Mouse (Mus musculus): ENCODE results near the gene Sel1l.

The Sel1l gene

DNA sequence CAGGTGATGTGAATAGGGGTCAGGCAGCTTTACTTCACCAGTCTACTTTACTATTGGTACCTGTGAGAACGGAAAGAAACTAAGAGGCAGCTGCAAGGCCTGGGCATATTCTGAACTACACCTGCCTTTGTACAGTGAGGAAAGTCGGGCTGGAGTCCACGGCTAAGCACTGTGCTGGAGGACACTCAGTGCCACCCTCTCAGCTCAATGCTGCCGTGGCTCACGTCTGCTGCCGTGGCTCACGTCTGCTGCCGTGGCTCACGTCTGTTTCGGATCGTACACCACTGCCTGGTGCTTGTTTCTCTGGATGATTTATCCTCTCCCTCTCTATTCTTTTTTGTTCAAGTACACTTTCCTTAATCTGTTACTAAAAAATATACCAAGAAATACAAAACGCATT, 28.5 kb downstream of the Sel1l start:
- in situ Hi-C loops (cut with MboI; ENCODE audit: unreplicated experiment in 2 of 2) = no loop called here

DNA sequence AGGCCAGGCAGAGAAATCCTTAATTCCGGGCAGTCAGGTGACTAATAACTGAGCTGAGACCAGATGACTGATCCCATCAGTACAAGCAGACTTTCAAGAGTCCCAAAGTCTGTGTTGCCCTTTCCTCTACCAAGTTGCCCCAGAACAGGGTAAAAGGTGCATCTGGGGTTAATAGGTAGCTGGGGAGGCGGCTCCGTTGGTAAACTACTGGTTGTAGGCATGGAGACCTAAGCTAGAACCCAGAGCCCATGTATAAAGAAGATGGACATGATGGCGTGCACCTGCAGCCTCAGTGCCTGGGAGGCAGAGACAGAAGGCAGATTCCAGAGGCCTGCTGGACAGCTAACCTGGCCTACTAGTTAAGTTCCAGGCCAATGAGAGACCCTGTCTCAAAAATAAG, 30.2 kb downstream of the Sel1l start:
- in situ Hi-C loops (cut with MboI; ENCODE audit: unreplicated experiment in 2 of 2) = no loop called here

DNA sequence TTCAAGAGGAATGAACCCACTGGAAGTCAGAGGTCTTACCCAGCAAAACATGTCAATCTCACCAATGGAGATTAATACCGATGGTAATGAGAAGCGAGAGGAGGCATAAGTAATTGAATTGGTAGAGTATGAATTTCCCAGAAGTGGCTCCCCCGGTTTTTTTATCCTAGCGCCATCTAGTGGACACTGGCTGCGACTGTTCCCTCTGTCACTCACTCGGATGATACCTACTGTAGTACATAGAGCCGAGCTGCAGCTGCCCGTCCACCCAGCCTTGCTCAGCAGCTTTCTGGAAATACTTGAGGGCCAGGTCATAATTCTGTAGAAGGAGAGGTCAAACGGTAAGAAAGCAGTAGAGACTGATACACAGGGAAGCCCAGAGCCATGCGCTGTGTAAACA, 33.0 kb downstream of the Sel1l start:
- in situ Hi-C loops (cut with MboI; ENCODE audit: unreplicated experiment in 2 of 2) = no loop called here

DNA sequence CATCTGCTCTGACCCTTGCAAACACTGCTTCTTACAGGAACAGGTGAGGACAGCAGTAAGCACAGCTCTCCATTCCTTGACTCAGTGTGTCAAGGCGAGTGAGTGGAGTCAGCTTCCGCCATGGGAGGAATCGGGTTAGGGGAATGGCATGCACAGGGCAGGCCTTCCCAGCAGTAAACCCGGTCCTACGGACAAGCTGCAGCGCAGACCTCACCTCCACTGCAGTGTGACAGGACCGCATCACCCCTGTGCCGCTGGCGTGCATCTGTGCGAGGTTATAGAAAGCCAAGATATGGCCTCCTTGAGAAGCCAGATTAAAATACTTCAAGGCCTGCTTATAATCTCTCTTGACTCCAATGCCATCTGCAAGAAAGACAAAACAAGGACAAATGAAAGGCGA, 33.4 kb downstream of the Sel1l start:
- in situ Hi-C loops (cut with MboI; ENCODE audit: unreplicated experiment in 2 of 2) = no loop called here

DNA sequence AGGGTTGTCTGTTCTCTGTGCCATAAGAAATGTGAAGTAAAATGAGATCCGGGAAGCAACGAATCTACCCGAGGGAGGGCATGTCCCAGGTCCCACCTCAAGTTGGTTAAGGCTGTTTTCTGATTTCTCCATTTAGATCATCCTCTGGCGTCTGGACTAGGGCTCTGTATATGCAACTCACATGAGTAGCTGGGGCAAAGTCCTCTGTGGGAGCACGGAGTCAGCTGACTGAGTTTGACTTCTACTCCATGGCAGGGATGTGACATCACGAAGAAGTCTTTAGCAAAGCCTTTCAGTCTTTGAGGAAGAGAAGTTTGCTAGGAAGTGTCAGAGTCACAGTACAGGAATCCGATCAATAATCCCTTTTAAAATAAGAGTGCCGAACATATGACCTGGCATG, 40.0 kb downstream of the Sel1l start:
- in situ Hi-C loops (cut with MboI; ENCODE audit: unreplicated experiment in 2 of 2) = no loop called here

DNA sequence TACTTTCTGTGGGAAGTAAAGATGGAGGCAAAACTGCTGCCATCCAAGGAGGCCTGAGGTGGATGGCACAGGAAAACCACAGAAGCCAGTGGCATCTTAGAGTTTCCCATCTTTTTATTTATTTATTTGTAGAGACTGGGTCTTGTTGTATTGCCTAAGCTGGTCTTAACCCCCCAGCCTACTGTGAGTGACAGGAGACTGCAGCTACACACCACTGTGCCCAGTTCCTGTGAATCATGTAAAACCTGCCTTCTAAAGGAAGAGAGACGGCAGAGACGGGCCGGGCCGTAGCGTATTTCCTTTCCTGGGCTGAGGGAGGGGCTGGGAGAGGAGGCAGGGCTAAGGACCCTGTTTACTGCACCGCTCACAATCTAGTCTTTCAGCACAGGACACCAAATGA, 41.2 kb downstream of the Sel1l start:
- in situ Hi-C loops (cut with MboI; ENCODE audit: unreplicated experiment in 2 of 2) = no loop called here

DNA sequence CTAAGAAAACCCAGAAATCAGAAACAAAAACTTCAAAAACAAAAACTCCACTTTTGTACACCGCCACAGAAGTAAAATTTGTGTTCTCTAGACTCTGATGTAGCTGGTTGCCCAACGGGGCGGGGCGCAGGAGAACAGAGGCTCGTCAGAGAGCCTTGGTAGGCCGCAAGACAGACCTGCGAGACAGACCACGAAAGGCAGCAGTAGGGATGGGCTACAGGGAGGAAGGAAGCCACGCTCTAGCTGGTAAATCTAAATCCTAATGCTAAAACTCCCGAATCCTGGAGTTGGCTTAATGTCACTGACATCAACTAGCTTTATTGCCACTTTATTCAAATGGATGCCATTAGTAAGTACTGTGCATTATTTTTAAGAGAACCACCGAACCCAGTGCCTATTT, 41.9 kb downstream of the Sel1l start:
- in situ Hi-C loops (cut with MboI; ENCODE audit: unreplicated experiment in 2 of 2) = no loop called here

DNA sequence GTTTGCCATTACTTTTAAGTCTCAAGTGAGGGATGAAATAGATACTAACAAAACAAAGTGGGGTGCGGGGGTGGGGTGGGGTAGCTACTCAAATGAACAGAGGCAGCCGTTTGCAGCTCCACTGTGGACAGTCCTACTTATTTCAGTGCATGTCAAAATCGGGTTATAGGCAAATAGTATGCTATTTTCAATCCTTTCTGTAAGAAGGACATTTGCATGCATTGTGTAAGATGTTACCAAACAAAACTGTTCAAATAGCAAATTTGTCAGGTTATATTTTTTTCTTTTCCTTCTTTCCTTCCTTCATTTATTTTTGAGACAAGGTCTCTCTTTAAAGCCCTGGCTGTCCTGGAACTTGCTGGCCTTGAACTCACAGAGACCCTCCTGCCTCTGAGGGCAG, 44.7 kb downstream of the Sel1l start:
- in situ Hi-C loops (cut with MboI; ENCODE audit: unreplicated experiment in 2 of 2) = no loop called here

DNA sequence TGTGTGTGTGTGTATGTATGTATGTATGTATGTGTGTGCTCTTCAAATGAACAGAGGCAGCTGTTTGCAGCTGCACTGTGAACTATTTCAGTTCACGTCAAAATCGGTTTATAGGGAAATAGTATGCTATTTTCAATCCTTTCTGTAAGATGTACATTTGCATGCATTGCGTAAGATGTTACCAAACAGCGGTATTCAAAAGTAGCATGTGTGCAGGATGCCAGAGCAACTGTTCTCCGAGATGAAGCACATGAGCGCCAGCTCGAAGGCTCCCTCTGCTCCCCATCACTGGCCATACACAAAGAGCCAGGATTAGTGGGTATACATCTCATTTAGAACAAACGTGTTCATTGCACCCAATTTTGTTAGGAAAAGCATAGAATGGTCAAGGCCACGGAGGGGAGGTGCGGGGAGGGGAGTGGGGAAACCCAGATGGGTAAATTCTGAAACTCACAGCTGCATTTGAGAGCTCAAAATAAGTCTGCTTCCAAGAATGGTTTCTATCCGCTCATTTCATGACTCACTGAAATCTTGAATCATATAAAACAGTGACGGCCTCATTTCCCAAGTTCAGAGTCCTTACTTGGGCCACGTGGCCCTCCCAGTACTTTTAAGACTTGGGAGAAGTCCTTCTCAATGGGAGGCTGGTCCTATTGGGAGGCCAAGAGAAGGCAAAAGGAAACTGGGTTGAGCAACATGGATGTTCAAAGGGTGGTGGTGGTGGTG, 45.6 kb downstream of the Sel1l start:
- in situ Hi-C loops (cut with MboI; ENCODE audit: unreplicated experiment in 2 of 2) = no loop called here

DNA sequence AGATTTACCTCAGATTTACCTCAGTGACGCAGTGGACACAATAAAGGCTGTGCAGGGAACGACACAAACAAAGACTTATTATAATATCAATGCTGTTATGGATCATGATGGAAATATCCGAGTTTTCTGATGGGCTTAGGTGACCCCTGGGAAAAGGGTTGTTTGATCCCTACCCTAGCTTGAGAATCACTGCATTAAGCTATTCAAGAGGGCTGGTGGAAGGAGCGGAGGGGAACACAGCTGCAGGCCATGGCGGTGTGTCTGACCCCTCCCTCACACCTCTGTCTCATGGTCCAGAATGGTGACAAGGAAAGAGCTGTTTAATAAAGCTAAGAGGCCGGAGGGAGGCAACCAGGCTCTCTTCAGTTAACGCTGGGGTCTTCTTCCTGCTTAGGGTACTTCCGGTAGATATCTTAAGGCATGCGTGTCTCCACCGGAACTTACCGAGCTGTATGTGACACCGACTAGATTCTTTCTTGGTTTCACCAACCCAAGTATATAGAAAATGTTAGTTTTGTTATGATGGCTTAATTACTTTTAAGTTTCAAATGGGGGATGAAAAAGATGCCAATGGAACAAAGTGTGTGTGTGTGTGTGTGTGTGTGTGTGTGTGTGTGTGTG, 46.3 kb downstream of the Sel1l start:
- in situ Hi-C loops (cut with MboI; ENCODE audit: unreplicated experiment in 2 of 2) = no loop called here

DNA sequence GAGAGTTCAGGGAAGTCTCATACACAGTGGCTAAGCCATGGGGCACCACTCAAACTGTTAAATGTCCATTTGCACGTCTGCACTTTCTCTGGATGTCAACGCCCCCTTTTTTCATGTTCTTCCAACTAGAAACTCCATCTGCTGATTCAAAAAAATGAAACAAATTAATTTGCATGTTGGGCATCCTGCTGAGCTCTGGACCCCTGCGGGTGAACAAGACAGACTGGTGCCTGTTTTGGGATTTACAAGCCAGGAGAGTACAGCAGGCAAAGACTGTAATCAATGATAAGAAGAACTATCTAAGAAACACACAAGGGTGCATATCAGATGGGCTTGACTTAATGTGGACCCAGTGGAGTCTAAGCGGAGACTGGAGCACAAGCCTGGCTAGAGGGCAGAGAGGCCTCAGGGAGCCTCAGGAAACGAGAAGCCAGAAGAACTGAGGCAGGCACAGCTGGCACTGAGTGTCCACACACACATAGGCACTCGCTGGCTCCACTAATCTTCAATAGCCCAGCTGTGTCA, 48.0 kb downstream of the Sel1l start:
- in situ Hi-C loops (cut with MboI; ENCODE audit: unreplicated experiment in 2 of 2) = no loop called here

DNA sequence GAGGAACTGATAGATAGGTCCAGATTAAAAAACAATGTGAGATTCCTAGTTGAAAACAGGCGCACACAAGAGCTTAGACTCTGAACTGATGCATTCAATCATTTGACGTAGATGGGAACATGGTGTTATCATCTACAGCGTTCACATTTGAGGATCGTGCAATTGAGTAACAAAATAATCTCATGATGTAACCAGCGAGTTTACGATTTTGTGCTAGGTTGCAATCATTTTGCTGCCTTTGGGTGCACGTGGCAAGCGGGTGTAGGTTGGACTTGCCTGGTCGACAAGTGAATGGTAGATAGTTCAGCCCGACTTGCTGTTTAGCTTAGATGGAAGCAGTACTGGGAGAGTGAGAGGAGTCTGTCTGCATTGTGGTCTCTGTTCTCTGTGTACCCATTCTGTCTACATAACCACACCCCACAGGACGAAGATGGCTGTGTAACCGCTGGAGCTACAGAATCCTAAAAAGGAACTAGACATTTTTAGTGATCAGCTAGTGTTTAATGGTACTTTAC, 49.1 kb downstream of the Sel1l start:
- in situ Hi-C loops (cut with MboI; ENCODE audit: unreplicated experiment in 2 of 2) = loop anchor here (10.0 to 25.0 kb wide), 2 partner anchors 388 to 405 kb away; no protein-coding TSS in a partner anchor

DNA sequence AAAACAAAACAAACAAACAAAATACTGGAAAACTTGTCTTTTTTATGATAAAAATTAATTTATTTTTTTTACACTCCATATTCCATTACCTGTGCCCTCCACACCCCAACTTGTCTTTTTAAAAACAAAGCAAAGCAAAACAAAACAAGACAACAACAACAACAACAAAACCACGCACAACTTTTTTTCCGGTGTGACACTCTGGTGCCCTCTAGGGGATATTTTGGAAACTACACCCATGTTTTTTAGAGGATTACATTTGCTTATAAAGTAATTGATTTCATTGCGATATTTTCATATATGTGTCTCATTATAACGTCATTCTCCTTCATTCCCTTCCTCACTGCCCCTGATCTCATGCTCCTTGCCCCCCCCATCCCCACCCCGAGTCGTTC, 49.6 kb downstream of the Sel1l start:
- in situ Hi-C loops (cut with MboI; ENCODE audit: unreplicated experiment in 2 of 2) = loop anchor here (10.0 to 25.0 kb wide), 2 partner anchors 387 to 405 kb away; no protein-coding TSS in a partner anchor

DNA sequence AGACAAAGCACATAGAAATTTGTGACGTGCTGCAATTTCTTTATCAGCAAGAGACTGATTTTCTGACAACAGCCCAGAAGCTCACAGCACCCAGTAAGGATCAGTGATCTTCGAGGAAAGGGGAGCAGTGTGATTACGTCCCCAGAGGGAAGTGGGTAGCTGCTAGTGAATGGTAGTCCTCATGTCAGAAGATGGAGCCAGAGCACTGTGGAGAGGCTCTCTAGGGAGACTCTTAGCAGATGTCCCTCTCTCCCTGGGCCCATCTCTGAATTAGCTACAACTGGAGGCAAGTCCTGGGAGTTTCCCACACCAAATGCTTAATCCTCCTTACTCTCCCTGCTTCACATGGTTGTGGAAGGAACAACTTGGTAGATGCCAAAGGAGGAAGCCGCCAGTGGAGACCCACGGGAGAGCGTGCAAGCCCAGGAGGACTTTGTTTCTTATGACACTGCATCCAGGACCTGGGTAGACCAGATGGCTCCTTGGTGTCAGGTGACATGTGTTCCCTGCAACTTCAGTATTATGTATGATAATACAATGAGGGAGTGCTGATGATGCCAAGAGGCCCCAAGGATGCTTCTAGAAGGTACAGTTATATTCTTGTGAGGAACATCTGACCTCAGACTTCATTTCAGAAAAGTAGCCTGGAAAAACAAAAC, 50.1 kb downstream of the Sel1l start:
- in situ Hi-C loops (cut with MboI; ENCODE audit: unreplicated experiment in 2 of 2) = loop anchor here (10.0 to 25.0 kb wide), 2 partner anchors 387 to 404 kb away; no protein-coding TSS in a partner anchor

DNA sequence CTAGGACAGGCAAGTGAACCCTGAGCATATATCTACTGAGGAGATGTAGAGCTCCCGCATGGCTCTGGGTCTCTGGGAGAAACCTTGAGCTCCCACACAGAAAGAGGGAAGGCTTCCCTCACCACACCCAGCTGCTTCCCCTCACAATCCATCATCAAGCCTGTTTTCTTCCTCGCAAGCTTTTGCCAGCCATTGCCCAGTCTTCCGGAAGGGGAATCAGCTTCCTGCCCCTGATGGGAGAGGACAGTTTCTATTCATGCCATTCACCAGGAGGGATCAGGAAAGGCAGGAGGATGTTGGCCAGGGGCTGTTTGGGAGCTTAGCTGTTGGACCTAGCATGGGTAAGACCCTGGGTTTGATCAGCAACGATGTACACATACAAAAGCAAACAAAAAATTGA, 52.2 kb downstream of the Sel1l start:
- in situ Hi-C loops (cut with MboI; ENCODE audit: unreplicated experiment in 2 of 2) = loop anchor here (10.0 to 25.0 kb wide), 2 partner anchors 384 to 402 kb away; no protein-coding TSS in a partner anchor

DNA sequence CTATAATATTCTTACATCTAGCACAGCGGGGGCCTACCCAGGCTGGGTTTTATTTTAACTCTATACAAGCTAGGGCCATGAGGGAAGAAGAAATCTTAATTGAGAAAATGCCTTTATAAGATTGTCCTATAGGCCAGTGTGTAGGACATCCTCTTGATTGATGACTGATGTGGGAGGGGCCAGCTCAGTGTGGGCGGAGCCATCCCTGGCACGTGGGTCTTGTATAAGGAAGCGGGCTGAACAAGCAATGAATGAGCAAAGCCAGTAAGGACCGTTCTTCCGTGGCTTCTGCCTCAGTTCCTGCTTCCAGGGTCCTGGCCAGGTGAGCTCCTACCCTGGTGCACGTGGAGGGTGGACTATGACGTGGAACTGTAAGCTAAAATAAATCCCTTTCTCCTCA, 55.7 kb downstream of the Sel1l start:
- in situ Hi-C loops (cut with MboI; ENCODE audit: unreplicated experiment in 2 of 2) = loop anchor here (5.0 to 25.0 kb wide), 3 partner anchors 171 to 398 kb away; no protein-coding TSS in a partner anchor

DNA sequence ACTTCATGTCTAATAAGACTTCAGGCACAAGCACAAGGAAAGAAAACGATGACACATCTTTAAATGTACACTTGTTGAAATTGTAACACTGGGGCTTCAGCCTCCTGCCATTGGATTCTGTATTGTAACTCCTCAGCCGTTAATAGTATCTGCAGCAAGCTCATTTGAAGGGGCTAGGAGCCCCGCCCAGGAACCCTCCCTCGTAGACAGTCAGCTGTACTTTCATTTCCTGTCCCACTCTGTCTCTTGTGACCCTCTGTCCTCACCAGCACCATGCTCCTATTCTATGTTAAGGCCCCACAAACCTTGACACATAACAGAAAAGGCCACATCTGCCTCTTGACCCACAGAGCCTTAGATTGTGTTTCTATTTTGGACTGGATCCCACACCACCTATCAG, 57.1 kb downstream of the Sel1l start:
- in situ Hi-C loops (cut with MboI; ENCODE audit: unreplicated experiment in 2 of 2) = loop anchor here (5.0 to 25.0 kb wide), 3 partner anchors 170 to 397 kb away; no protein-coding TSS in a partner anchor

DNA sequence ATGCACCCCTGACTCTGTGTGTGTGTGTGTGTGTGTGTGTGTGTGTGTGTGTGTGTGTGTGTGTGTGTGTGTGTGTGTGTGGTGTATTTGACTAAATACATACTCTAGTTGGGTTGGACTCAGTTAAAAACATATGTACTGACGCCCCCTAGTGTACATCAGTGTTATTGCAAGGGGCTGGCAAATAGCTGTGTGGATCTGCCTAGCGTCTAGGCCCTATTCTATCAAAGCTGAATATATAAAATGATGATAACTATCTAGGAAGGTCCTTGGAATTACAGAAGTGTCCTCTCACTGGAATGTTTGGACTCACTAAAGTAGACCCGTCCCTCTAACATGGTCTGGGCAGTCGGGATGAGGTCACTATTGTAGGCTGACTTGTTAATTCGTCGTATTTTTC, 59.2 kb downstream of the Sel1l start:
- in situ Hi-C loops (cut with MboI; ENCODE audit: unreplicated experiment in 2 of 2) = loop anchor here (5.0 to 25.0 kb wide), 5 partner anchors 142 to 395 kb away; no protein-coding TSS in a partner anchor

DNA sequence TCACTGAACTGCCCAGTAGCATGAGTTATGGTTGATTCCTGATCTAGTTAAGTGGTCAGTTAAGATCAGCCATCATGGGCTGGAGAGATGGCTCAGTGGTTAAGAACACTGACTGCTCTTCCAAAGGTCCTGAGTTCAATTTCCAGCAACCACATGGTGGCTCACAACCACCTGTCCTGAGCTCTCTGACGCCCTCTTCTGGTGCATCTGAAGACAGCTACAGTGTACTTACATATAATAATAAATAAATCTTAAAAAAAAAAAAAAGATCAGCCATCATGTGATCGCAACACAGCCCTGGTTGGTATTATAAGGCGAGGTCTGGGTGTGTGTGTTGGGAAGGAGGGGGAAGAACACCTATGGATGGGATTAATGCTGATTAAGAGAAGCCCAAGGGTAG, 60.5 kb downstream of the Sel1l start:
- in situ Hi-C loops (cut with MboI; ENCODE audit: unreplicated experiment in 2 of 2) = loop anchor here (5.0 to 25.0 kb wide), 3 partner anchors 141 to 376 kb away; no protein-coding TSS in a partner anchor

DNA sequence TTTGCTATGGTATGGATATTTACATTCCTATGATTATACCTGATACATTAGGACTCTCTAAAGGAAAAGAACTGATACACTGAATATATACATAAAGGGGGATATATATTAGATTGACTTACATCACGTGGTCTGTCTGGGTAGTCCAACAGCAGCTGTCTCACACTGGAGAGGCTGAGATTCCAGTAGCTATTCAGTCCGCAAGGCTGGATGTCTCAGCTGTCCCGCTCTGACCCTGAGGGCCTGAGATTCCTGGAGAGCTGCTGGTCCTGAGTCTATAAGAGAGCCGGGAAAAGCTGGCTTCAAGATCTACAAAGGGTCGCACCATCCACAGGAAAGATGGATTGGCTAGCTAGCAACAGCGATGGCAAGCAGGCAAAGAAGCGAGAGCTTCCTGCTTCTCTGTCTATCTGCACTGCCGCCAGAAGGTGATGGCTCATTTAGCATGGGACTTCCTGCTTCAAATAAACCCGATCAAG, 61.0 kb downstream of the Sel1l start, which contains the start of gene Ston2:
Ston2 (minus strand) TSS at position 429 of the 479 bp plus-strand sequence.
- in situ Hi-C loops (cut with MboI; ENCODE audit: unreplicated experiment in 2 of 2) = loop anchor here (5.0 to 25.0 kb wide), 3 partner anchors 141 to 376 kb away; no protein-coding TSS in a partner anchor

All from v-Abl transformed pro-B cells (cell line).